Mouse (Mus musculus) lung, postnatal 0 days (tissue): ENCODE data around the gene Fancf.

Source experiments
- CTCF ChIP-seq: IDR thresholded peaks from 2 replicates; pipeline ENCODE4 v1.5.1; 2016; ENCODE audit warnings: antibody characterized with exemption, mild to moderate bottlenecking
- EP300 ChIP-seq: IDR thresholded peaks from 2 replicates; pipeline ENCODE4 v1.6.1; 2016; ENCODE audit warnings: antibody characterized with exemption, mild to moderate bottlenecking, control low read depth

- no peak for TF ChIP-seq CTCF
- TF ChIP-seq EP300: no peak
Measured at GRCm38 (mm10) chr7:51872597-51872996, 10.5 kb upstream of the Fancf start.
